Mouse (Mus musculus) forebrain, embryonic 14.5 days (tissue): ENCODE results near the gene Kdm5b. TPM values are rescaled to one million over a fixed set of nuclear protein-coding genes. Genes with fewer than 3 reads are reported as not detected.
"Not testable (repeated sequence)": the region's sequence is repeated elsewhere in the genome, so short reads cannot be mapped to it uniquely, and the experiment has no call there.

Experiments
- ATAC-seq: fragments of 200-750 bp; cut with Nextera tagmentation; 2 replicates; pipeline ENCODE4 v1.8.0; 2017; ENCODE audit warnings: mild to moderate bottlenecking, moderate library complexity
- DNase-seq: peaks from one replicate; pipeline ENCODE4 v3.0.0-alpha.2; 2015; ENCODE audit warnings: low spot score
- H3K27ac ChIP-seq: fragments of 300-500 bp; sonication (generic); 2 replicates; pipeline ENCODE4 v1.5.1; 2014; ENCODE audit warnings: low read depth, mild to moderate bottlenecking, control low read depth, low read length, moderate library complexity
- H3K27me3 ChIP-seq: fragments of 300-500 bp; sonication (generic); replicated peaks from 2 replicates; pipeline ENCODE4 v1.6.1; 2014; ENCODE audit warnings: low read length, control low read depth, mixed read lengths; ENCODE audit not compliant: control insufficient read depth, insufficient read depth
- H3K36me3 ChIP-seq: fragments of 300-500 bp; sonication (generic); 2 replicates; pipeline ENCODE4 v1.6.1; 2014; ENCODE audit warnings: low read length, control low read depth; ENCODE audit not compliant: control insufficient read depth, insufficient read depth
- H3K4me1 ChIP-seq: fragments of 300-500 bp; sonication (generic); 2 replicates; pipeline ENCODE4 v1.6.1; 2014; ENCODE audit warnings: antibody characterized with exemption, low read length, control low read depth; ENCODE audit not compliant: control insufficient read depth, insufficient read depth
- H3K4me2 ChIP-seq: fragments of 300-500 bp; sonication (generic); 2 replicates; pipeline ENCODE4 v1.6.1; 2014; ENCODE audit warnings: mild to moderate bottlenecking, control low read depth, low read length
- H3K4me3 ChIP-seq: fragments of 300-500 bp; sonication (generic); 2 replicates; pipeline ENCODE4 v1.5.1; 2014; ENCODE audit warnings: low read depth, low read length, control low read depth
- H3K9ac ChIP-seq: fragments of 300-500 bp; sonication (generic); 2 replicates; pipeline ENCODE4 v1.6.1; 2014; ENCODE audit warnings: mild to moderate bottlenecking, low read length, control low read depth, moderate library complexity
- H3K9me3 ChIP-seq: fragments of 300-500 bp; sonication (generic); replicated peaks from 2 replicates; pipeline ENCODE4 v1.6.1; 2016; ENCODE audit warnings: low read length, control low read depth, mixed read lengths; ENCODE audit not compliant: control insufficient read depth
- WGBS: fragments of 180-500 bp; shearing (Covaris S2); extraction: QIAGEN DNeasy Blood & Tissue Kit; methylation state at CpG from one replicate; pipeline ENCODE4 v1.1.7; 2014; 5-methylcytosine and 5-hydroxymethylcytosine counted together
- polyA plus RNA-seq: library from polyadenylated mRNA; unstranded; fragments of >200 nt; fragmentation: Nextera tagmentation; extraction: Ambion mirVana; gene quantifications from 2 replicates; pipeline ENCODE4 v1.2.1, GENCODE M21; 2014

Gene Kdm5b
- 75.3 and 88.4 TPM in 2 replicates for polyA plus RNA-seq

- peak within 1 kb of the TSS; percentile 65 for H3K4me2 ChIP-seq
- H3K4me3 ChIP-seq: peak within 1 kb of the TSS; percentile 100
- ATAC-seq (peak; percentile 22), DNase-seq (peak; percentile 92)
- no peaks in the 10 kb centered on the region for H3K9me3 ChIP-seq
- H3K36me3 ChIP-seq: no peaks in the 10 kb centered on the region
- H3K4me1 ChIP-seq: peaks cover 15% of the 10 kb centered on the region
- peak within 1 kb of the TSS; percentile 99 for H3K9ac ChIP-seq
- H3K27ac ChIP-seq: peak within 1 kb of the TSS; percentile 94
- under 1% methylated on average over 34 of the region's 34 CpGs for WGBS
- H3K27me3 ChIP-seq: no peaks in the 10 kb centered on the region
Measured at GRCm38 (mm10) chr1:134559976-134560375, at the start of gene Kdm5b. Gene Kdm5b, plus strand, starts transcription at chr1:134560171.

DNA sequence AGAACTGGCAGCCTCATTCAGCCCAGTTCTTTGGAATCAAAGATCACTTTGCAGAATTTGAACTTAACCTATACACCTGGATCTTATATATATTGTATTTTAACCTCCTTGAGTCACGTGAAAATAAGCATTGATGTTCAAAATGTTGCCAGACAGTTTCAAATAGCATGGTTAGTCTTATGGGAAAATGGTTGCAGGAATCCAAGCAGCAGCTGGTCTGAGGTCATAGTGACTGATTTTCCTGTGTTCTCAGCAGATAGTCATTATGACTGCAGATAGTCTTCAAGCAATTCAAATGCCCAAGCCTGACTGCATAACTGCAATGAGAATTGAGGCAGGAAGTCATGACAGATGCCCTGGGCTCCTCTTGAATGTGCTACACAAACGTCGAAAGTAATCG, 47.8 kb upstream of the Kdm5b start:
- Histone ChIP-seq H3K9me3 (no peaks in the 10 kb centered on the region), H3K4me2 (no peak overlapping the region), H3K27me3 (peaks cover 24% of the 10 kb centered on the region), H3K4me3 (no peak overlapping the region), H3K9ac (no peak overlapping the region), H3K4me1 (peaks cover 8% of the 10 kb centered on the region; the same call in 1 of the 2 replicates), H3K36me3 (peaks cover 18% of the 10 kb centered on the region), H3K27ac (no peak overlapping the region)
- ATAC-seq: no peak
- DNase-seq: peak; percentile 22
- 50% methylated on average over 4 of the region's 4 CpGs for WGBS

GRCm38 (mm10) chr1:134512584-134512983, 47.4 kb upstream of the Kdm5b start:
- no peak for ATAC-seq
- Histone ChIP-seq H3K4me1 (peaks cover 8% of the 10 kb centered on the region; the same call in 1 of the 2 replicates), H3K36me3 (peaks cover 14% of the 10 kb centered on the region), H3K27ac (no peak overlapping the region), H3K9me3 (no peaks in the 10 kb centered on the region), H3K4me3 (no peak overlapping the region), H3K4me2 (peak overlapping the region; percentile 61; the same call in 1 of the 2 replicates), H3K27me3 (peaks cover 24% of the 10 kb centered on the region), H3K9ac (no peak overlapping the region)
- 45% methylated on average over 6 of the region's 6 CpGs for WGBS
- no peak for DNase-seq

GRCm38 (mm10) chr1:134513312-134513860, 46.6 kb upstream of the Kdm5b start:
- Histone ChIP-seq H3K9me3 (no peaks in the 10 kb centered on the region), H3K9ac (peak overlapping the region; percentile 54), H3K27ac (no peak overlapping the region), H3K4me1 (peaks cover 8% of the 10 kb centered on the region; the same call in 1 of the 2 replicates), H3K4me2 (peak overlapping the region; percentile 61), H3K4me3 (peak overlapping the region; percentile 30), H3K27me3 (peaks cover 24% of the 10 kb centered on the region), H3K36me3 (peaks cover 6% of the 10 kb centered on the region)
- DNase-seq (peak; percentile 29), ATAC-seq (no peak)
- 2% methylated on average over 38 of the region's 38 CpGs for WGBS

GRCm38 (mm10) chr1:134513876-134514590, 45.9 kb upstream of the Kdm5b start:
- H3K4me2 ChIP-seq: peak overlapping the region; percentile 61
- peaks cover 3% of the 10 kb centered on the region; the same call in 1 of the 2 replicates for H3K36me3 ChIP-seq
- DNase-seq (no peak), ATAC-seq (no peak)
- H3K4me1 ChIP-seq: peaks cover 8% of the 10 kb centered on the region; the same call in 1 of the 2 replicates
- no peak overlapping the region for H3K27ac ChIP-seq
- 40% methylated on average over 16 of the region's 16 CpGs for WGBS
- H3K27me3 ChIP-seq: peaks cover 24% of the 10 kb centered on the region
- H3K9ac ChIP-seq: no peak overlapping the region
- H3K4me3 ChIP-seq: peak overlapping the region; percentile 30; the same call in 1 of the 2 replicates
- no peaks in the 10 kb centered on the region for H3K9me3 ChIP-seq

GRCm38 (mm10) chr1:134515891-134516290, 44.1 kb upstream of the Kdm5b start:
- ATAC-seq (no peak), DNase-seq (no peak)
- WGBS: 74% methylated on average over 2 of the region's 2 CpGs

DNA sequence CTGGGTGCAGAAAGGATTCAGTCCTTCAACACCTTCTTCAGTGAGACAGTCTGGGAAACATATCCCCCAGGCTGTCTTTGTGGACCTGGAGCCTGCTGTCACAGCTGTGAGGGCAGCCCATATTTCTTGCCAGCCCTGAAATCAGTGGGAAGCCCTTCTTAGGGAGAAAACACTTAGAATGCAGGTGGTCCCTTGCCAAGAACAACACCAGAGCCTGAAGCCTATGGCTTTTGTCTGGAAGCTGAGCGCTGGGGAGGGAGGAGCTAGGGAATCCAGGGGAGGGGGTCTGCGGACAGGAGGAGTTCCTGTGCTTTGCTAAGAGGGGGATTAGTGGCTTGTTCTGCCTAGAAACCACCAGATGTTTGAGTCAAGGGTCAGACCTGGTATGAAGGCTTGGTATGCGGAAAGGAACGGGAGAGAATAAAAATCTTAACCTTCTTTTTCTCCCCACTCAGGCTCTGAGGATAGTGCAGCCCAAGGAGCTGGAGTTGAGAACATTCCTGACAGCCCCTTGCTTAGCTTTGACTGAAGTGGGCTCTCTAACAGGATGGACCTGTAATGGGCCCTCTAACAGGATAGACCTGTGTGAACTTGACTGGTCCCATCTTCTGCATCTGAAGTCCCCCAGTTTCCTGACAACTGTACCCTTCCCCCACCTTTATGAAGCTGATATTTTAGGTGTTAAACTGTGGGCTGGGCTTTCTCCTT, 43.3 kb upstream of the Kdm5b start:
- Histone ChIP-seq H3K36me3 (no peaks in the 10 kb centered on the region), H3K9ac (peak overlapping the region; percentile 17; the same call in 1 of the 2 replicates), H3K9me3 (no peaks in the 10 kb centered on the region), H3K4me3 (no peak overlapping the region), H3K27me3 (peaks cover 24% of the 10 kb centered on the region), H3K27ac (no peak overlapping the region), H3K4me1 (peaks cover 8% of the 10 kb centered on the region; the same call in 1 of the 2 replicates), H3K4me2 (no peak overlapping the region)
- ATAC-seq: 0 out of 2 replicates have a peak, but pooled peaks have one; percentile 37
- DNase-seq: peak; percentile 46
- WGBS: 13% methylated on average over 4 of the region's 4 CpGs

More at GRCm38 (mm10) chr1:134515891-134516290, 44.1 kb upstream of the Kdm5b start:
- Histone ChIP-seq H3K4me2 (no peak overlapping the region), H3K4me3 (no peak overlapping the region), H3K9ac (no peak overlapping the region), H3K36me3 (no peaks in the 10 kb centered on the region), H3K27ac (no peak overlapping the region), H3K4me1 (peaks cover 8% of the 10 kb centered on the region; the same call in 1 of the 2 replicates), H3K27me3 (peaks cover 24% of the 10 kb centered on the region), H3K9me3 (no peaks in the 10 kb centered on the region)

- ATAC-seq, H3K9me3 ChIP-seq, H3K9ac ChIP-seq, H3K4me3 ChIP-seq, DNase-seq, H3K4me2 ChIP-seq, H3K36me3 ChIP-seq, H3K4me1 ChIP-seq, H3K27ac ChIP-seq: not testable (repeated sequence)
- WGBS: 94% methylated on average over 14 of the region's 14 CpGs
- peaks cover 13% of the 10 kb centered on the region for H3K27me3 ChIP-seq
Measured at GRCm38 (mm10) chr1:134517841-134518240, 42.1 kb upstream of the Kdm5b start.
